Mouse (Mus musculus): ENCODE data around the gene Arpp21.
A peak's percentile ranks its signal among the peaks of the same experiment; 100 is the strongest.

Arpp21 gene

DNA sequence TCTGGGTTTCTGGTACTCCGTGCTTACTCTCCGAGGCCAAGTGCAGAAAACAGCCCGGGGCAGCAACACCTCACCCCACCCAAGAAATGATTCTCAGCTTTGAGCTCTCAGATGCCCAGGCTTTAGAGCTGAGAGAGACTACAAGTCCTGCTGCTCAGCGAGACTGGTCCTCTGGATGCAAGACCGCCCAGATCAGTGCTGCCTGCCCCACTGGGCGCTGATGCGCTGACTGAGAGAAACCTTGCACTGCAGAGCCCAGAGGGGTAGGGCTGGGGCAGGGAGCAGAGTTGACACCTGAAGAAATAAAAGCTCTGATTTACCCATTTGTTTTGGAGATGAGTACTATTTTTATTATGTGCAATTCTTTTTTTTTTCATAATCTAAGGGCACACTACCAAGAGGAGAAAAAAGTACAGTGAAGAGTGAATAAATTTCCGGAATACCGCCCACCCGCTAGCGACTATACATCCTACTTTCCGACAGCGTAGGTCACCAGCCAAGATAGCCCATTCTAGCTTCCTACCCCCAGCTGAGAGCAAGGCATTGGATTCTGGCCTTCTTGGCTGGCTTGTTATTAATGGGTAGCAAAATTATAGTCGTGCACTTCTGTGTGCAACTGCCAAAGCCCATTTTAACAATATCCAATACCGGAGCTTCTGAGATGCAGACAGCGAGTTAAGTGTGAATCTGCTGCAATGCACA lies at the start of gene Arpp21:
Arpp21 (minus strand) TSS at position 243 of the 702 bp plus-strand sequence.
- peak; percentile 22 for DNase-seq (ENCODE audit: low read depth, low spot score)

GRCm38 (mm10) chr9:112272426-112272969 lies 36.8 kb upstream of the Arpp21 start:
- no peak for DNase-seq (ENCODE audit: low read depth, low spot score)

GRCm38 (mm10) chr9:112264982-112265641 lies 29.4 kb upstream of the Arpp21 start:
- no peak for DNase-seq (ENCODE audit: low read depth, low spot score)

GRCm38 (mm10) chr9:112261986-112262901 lies 26.5 kb upstream of the Arpp21 start:
- DNase-seq (ENCODE audit: low read depth, low spot score), result no peak

DNA sequence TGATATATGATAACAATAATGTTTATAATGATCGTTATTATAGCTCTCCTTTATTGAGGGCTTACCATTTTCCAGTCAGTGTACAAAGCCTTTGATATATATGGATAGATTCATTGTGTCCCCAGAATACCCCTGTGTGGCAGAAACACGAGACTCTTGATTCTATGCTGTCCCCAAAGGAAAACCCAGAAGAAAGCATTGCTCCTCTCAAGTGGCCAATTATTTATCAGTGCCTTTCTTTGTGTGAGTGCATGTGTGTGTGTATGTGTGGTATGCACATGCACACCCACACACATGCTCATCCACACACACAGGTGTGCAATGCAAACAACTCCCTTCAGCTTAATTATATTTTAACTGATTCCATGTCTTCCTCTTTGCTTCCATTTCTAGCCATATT lies 25.8 kb upstream of the Arpp21 start:
- DNase-seq (ENCODE audit: low read depth, low spot score), result no peak

DNA sequence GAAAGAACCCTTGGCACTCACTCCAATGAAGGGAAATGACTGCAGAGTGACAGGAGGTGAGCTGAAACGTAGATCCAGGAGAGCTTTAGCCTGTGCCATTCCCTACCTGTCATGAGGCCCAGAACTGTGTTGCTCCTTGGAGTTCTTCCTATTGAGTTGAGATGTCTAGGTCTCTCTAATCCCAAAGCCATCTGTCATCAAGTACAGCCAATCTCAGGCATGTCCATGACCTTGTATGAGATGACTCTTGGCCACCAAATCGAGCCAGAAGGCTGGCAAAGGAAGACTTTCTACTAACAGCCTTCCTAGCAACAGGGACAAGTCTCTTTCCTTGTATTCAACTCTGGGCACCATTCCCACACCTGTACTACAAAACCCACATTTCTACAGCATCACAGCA lies 25.0 kb upstream of the Arpp21 start:
- no peak for DNase-seq (ENCODE audit: low read depth, low spot score)

GRCm38 (mm10) chr9:112258560-112258959 lies 22.8 kb upstream of the Arpp21 start:
- DNase-seq (ENCODE audit: low read depth, low spot score), result no peak

DNA sequence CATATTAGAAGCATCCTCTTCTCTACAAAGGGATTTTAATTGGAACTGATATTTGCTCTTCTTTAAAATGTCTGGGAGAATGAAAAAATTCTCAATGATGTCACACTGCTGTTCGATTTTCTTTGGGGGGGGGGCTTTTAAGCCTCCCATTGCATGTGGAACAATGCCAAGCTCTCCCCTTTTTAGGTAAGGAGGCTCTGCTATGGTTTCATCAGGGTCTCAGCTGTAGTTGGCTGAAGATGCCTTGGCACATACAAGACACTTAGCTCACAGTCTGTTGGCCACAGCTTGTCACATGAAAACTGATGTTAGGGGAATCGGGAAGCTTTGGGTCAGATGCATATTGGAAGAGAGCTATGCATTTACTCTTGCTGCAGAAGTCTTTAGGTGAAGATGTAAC lies 20.2 kb upstream of the Arpp21 start:
- DNase-seq (ENCODE audit: low read depth, low spot score), result no peak

- no peak for DNase-seq (ENCODE audit: low read depth, low spot score)
These were observed 18.0 kb upstream of the Arpp21 start for GRCm38 (mm10) chr9:112253730-112254129.

GRCm38 (mm10) chr9:112251857-112252256 lies 16.1 kb upstream of the Arpp21 start:
- no peak for DNase-seq (ENCODE audit: low read depth, low spot score)

GRCm38 (mm10) chr9:112251339-112251738 lies 15.6 kb upstream of the Arpp21 start:
- no peak for DNase-seq (ENCODE audit: low read depth, low spot score)

GRCm38 (mm10) chr9:112249753-112250152 lies 14.0 kb upstream of the Arpp21 start:
- no peak for DNase-seq (ENCODE audit: low read depth, low spot score)

GRCm38 (mm10) chr9:112247183-112247582 lies 11.4 kb upstream of the Arpp21 start:
- no peak for DNase-seq (ENCODE audit: low read depth, low spot score)

DNA sequence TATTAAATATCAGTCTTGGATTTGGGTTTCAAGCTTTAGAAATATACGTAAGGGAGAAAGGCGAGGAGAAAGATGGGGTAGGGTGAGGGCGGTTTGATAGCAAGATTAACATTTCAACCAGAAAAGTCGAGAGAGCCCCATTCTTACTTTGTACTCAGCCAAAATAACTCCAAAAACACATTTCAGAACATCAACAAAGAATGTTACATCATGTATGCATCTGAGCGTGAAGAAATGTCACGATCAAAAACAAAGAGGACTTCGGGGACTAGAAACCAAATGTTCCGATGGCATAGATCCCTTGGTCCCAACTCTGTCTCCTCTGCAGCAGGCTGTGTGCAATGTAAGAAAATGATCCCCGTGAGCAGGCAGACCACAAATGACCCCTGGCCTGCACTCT lies 2.4 kb upstream of the Arpp21 start:
- no peak for DNase-seq (ENCODE audit: low read depth, low spot score)

- DNase-seq (ENCODE audit: low read depth, low spot score), result no peak
These were observed 813 bp upstream of the Arpp21 start for GRCm38 (mm10) chr9:112236551-112236950.

DNA sequence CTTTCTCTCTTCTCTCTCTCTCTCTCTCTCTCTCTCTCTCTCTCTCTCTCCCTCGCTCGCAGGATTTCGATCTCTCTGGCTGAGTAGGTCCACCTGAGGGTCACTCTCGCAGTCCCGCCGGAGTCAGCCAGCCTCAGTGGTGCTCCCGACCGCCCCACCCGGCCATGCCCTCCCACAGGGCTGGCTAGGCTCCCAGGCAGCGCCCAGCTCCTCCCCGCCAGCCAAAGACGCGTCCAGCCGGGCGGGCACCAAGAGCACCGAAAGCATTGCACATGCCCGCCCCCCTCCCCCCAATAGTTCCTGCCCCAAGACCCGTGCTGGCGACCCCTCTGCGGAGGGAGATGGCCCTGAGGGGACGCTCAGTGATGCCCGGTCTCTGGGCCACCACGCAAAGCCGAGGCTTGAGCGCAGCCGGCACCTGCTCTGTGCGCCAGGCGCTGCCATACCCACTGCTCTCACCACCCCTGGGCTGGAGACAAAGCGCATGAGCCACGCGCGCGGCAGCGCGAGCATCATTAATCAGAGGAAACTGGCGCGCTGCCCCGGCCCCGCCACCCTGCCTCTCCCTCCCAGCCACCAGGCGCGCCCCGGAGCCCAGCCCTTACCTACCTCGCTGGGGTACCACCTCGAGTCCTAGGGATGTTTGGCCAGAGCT lies 570 bp downstream of the Arpp21 start:
- DNase-seq (ENCODE audit: low read depth, low spot score), result peak; percentile 9

DNA sequence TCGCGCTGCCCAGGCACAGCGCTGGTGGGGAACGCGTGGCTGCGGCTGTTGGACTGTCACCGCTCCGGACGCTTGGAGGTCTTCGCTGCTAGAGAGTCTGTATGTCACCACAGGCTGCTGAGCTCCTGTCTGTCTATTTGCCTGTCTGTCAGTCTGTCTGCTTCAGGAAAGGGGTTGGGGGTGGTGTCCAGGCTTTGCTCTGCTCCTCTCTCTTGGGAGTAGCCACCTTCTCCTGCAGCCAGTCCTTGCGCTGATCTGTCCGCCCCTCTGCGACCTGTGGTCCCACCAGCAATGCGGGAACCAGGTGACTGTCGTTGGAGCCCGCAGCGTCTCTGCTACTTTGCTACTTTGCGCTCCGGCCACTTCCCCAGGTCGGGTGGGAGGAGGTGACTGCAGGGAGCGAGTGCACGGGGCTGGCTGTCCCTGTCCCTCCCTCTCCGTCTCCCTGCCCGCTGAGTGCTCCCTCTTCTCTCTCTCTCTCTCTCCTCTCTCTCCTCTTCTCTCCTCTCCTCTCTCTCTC lies 1.2 kb downstream of the Arpp21 start:
- peak; percentile 25 for DNase-seq (ENCODE audit: low read depth, low spot score)

- DNase-seq (ENCODE audit: low read depth, low spot score), result peak; percentile 6
These were observed 1.8 kb downstream of the Arpp21 start for GRCm38 (mm10) chr9:112233822-112234504.

- no peak for DNase-seq (ENCODE audit: low read depth, low spot score)
These were observed 2.4 kb downstream of the Arpp21 start for GRCm38 (mm10) chr9:112233378-112233777.

DNA sequence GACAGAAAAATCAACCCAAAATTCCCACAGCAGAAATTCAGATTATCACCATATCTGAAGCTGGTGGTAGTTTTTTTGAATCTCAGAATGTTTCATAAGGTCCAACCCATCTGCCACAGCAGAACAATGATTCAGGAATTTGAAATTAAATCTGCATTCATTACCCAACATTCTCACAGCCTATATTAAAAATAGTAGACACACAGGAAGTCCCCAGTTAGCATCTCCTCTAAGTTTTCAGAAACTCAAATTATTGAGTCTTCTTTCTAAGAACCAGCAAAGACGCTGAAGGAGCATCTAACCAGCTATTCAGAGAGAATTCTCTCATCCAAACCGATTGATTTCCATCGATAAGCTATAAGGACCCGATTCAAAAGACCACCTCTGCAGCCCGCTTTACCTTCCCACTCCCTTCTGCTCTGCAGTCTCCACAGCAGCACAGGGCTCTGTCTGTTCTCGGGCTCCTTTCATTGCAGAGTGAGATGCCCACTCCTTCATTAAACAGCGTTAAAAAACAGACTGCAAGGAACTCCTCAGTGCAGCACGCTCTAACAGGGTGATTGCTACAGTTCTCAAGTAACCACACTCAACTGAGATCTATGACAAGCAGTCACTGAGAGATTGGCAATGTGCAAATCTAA lies 3.7 kb downstream of the Arpp21 start:
- DNase-seq (ENCODE audit: low read depth, low spot score), result no peak
